Mouse (Mus musculus) embryo, embryonic 10 days (tissue): ENCODE results near the gene Abcg4.

Source experiments
- DNase-seq: peaks from one replicate; pipeline ENCODE4 v3.0.0-alpha.2; 2015; ENCODE audit warnings: low spot score

The Abcg4 gene

DNA sequence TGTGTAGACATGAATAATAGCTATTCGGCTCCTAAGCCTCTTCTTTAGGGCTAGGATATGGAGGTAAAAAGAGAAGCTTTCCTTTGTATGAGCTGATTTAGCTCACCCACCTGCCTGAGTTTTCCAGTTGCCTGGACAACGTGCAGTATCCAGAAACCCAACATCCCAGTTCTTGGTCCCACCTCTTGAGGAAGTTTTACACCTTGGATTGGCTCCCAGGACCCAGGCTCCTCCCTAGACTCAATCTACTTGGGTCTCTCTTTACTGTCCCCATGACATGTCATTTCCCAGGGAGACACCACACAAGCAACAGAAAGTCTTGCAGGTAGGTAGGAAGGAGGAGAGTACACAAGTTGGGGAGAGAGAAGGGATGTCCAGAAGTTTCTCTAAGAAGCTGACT lies 48.0 kb downstream of the Abcg4 start, which contains the start of gene Ccdc153:
Ccdc153 (plus strand) TSS at position 278 of the 400 bp plus-strand sequence.
- no peak for DNase-seq

DNA sequence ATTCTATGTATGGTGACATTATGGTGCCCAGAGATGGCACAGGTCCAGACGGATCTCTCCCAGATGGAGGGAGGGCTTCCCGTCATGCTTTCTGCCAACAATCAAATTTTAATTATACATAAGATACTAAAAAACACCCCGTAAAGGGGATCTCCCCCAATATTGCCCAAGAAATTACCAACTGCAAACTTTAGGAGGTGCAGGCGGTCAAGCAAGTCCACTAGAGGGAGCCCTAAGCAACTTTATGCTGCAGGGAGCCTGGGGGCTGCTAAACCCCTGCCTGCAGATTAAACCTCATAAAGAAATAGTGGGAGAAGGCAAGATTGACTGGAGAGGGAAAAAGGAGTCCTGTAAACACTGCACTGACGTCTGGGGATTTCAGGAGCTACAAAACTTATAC lies 49.0 kb downstream of the Abcg4 start:
- peak; percentile 81 for DNase-seq

DNA sequence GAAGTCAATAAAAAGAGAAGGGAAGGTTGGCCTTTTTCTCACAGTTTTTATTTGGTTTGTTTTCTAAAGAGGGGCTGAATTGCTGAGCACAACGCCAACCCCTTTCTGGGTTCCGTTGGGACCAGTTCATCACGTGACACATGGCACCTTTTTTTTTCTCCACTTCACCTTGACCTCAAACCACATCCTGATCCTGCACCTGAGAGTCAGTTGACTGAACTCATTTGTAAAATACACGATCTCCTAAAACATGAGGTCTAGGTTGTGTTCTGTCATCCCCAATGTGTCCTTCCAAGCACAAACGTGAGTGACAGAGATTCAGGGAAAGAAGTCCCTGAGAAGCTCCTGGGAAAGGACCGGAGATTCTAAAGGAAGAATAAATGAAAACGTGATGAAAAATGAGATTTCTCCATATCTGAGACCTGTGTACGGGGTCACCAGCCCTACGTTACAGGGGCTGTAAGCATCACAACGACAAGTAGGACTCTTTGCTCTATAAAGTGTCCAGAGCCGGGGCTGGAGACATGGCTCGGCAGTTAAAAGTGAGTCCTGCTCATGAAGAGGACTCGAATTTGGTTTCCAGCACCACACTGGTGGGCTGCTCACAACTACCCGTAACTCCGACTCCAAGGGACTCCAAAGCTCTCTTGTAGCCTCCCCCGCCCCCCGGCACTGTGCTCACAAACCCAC lies 49.8 kb downstream of the Abcg4 start:
- DNase-seq = no peak

DNA sequence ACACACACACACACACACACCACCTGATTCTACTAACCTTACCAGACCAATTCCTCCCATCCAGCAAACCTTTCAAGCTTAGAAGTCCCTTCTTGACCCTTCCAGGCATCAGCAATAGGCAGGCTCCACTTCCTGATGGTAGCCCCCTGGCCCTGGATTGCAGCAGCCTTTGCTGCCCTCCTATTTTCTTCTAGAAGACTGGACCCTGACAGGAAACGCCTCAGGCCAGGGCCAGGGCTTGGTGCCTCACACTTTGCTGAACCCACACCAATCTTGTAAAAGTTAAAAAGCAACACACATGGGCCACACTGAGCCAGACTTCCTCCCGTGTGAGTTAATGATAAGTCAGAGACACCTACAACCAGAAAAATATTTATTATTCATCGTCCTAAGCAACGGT lies 51.3 kb downstream of the Abcg4 start:
- no peak for DNase-seq

DNA sequence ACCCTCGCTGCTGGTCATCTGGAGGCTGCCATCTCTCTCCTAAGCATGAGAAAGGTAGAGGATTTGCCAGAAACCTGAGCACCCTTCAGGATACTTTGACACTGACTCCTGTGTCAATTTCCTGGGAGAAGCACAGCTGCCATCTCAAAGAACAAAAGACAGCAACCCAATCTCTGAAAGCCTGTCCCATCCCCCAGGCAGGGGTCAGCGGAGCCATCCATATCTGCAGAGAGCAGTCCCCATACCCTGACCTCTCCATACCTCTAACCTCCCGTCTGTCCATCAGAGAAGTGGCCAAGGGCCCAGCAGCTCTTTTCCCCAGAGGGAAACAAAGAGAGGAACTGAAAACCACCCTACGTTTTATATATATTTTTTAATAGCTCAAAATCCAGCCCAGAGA lies 51.8 kb downstream of the Abcg4 start:
- DNase-seq = no peak

DNA sequence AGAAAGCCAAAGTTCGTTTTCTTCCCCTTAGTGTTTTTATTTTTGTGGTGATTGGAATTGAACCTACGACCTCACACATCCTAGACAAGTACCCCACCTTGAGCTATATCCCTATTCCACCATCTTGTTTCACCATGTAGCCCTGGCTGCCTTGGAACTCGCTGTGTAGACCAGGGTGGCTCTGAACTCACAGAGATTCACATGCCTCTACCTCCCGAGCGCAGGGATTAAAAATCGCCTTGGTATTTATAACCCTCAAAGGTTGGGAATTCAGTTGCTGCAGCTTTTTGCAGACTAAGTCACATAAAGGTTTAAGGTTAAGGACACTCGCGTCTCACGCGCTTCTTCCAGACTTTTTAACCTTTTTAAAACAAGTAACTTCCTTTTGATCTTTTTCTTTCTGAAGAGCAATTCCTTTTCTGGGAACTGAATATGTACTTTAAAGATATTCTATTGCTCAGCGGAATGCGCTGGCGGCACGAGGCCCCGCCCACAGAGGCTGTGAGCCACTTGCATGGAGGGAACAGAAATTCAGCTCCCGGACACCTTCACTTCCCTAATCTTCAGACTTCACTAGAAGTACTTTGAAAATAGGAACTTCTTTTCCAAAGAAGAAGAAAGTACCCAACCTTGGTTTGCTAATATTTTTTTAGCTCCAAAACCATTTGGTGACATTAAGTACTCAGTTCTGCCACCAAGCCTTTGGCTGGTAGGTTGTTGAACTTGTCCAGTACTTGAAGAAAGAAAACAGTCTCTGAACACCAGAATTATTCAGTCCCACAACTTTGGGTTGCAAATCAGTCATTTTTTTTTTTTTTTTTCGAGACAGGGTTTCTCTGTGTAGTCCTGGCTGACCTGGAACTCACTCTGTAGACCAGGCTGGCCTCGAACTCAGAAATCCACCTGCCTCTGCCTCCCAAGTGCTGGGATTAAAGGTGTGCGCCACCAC lies 53.7 kb downstream of the Abcg4 start:
- DNase-seq = peak; percentile 56

DNA sequence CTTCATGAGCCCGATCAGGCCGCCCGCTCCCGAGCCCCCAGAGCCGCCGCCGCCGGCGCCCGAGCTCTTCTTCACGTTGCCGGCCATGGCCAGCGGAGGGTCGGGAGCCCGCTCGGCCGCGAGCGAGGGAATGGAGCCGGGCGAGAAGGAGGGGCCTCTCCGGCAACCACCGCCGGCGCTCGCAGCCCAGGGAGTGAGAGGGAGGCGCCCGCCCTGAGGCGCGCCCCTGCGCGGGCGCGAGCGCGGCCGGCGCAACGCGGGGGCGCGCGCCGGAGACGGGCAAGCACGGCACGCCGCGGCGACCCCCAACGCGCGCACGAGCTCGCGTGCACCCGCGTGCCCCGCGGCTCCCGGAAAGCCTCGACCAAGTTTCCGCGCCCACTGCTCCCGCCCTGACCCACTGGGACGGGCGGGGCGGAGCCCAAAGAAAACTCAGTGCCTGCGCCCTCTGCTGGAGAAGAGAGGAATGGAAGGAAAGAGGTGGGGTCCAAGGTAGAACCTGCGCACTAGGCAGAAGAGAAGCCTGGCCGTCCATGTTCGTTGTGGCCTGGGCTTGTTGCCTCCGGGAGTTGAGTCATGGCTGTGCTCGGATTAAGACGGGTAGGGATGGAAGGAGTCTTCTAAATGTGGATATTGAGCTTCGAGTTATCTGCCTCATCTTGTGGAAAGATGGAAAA lies 54.5 kb downstream of the Abcg4 start, which contains the start of gene Cbl:
Cbl (minus strand) TSS at position 248 of the 677 bp plus-strand sequence.
- DNase-seq = peak; percentile 98

DNA sequence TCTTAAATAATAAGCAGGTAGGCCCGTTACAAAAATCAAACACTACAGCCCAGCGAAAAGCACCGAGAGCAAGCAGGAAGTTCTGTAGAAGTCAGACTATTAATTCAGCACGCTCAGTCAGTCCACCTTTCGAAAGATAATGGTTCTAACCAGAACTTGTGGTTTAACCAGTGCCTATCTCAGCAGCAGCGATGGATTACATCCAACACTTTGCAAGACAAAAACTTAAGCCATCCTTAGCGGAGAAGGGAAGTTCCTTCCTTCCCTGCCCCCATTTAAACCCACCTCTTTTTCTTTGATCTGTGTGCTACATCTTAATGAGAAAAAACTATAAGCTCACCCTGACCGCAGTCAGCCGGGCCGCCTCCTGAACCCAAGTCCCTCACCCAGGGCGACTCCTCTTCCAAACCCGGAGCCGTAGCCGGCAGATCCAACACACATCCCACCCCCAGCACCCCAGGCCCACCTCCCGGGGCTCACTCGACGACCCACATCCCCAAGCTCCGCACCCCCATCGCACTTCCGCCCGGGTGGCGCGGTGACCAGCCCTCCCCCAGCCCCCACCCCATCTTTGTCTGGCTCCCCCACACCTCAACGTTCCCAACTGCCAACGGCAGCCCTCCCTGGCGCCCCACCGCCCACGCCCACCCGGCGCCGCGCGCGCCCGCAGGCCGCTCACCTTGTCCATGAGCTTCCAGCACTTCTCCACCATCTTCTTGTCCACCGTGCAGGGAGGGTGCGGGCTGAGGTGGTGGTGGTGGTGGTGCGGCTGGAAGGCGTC lies 55.2 kb downstream of the Abcg4 start:
- no peak for DNase-seq

DNA sequence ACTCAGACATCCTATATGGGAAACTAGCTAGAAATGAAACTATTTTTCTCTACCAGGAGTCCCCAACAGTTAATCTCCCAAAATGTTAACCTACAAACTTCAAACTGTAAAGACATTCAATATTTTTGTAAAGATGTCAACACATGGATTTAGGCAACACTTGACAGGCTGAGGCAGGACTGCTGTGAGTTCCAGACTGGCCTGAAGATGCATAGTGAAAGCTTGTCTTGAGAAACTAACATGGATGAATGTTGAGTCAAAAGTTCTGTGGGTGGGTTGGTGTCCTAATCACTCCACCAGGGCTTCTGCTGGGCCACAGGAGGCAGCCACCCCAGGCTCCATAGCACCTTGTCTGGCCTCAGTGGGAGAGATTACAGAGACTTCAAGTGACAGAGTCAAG lies 56.8 kb downstream of the Abcg4 start:
- no peak for DNase-seq

DNA sequence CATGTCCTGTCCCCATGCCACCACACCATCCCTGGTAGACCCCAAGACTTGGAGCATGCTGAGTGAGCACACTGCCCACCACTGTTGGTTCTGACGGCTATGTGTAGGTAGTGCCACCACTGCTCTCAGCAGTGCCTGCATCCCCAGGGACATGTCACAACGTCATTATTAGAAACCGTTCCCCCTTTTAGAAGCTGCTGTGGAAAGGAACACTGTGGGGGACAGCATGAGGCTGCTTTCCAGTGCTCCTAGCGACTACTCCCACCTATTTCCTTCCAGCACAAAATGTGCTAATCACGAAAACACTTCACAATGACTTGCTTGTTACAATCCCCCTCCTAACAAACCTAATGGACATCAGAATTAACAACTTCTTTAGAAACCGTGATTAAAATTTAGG lies 62.4 kb downstream of the Abcg4 start:
- no peak for DNase-seq
